Mouse (Mus musculus): Measurements from ENCODE around the gene Pbrm1. TPM values are rescaled to one million over a fixed set of nuclear protein-coding genes. Genes with fewer than 3 reads are reported as not detected.

The Pbrm1 gene
- total and polyA plus RNA-seq, 3 experiments: 28.7 to 62.0 (median 32.4) TPM

- TF ChIP-seq ZKSCAN1 (IDR thresholded peaks at IDR 0.05; ENCODE audit: low read depth, low read length) (no peak), MYC (IDR thresholded peaks at IDR 0.05; ENCODE audit: low read depth, low read length) (0 out of 2 replicates have a peak, but pooled peaks have one; percentile 13), ETS1 (IDR thresholded peaks at IDR 0.05; ENCODE audit: low read depth, low read length) (peak; percentile 94), RAD21 (IDR thresholded peaks at IDR 0.05; ENCODE audit: low read depth, low read length) (no peak), POLR2A (IDR thresholded peaks at IDR 0.05; ENCODE audit: control insufficient read depth in 1 of 2, insufficient read depth in 1 of 2, low read depth in 1 of 2, low read length in 2 of 2, poor library complexity in 1 of 2) (no peak; a peak in 1 of 4 replicates), JUND (IDR thresholded peaks at IDR 0.05; ENCODE audit: low read depth, low read length) (no peak), CTCF (IDR thresholded peaks at IDR 0.05 in 2 of 3, conservative IDR thresholded peaks at IDR 0.05 in 1 of 3; ENCODE audit: control insufficient read depth in 1 of 3, insufficient read depth in 1 of 3, low read depth in 2 of 3, low read length in 3 of 3, poor library complexity in 1 of 3, severe bottlenecking in 1 of 3) (no peak), HCFC1 (IDR thresholded peaks at IDR 0.05; ENCODE audit: low read depth, low read length) (0 out of 2 replicates have a peak, but pooled peaks have one; percentile 17), USF2 (IDR thresholded peaks at IDR 0.05; ENCODE audit: borderline replicate concordance in 1 of 2, insufficient read depth in 1 of 2, low read depth in 1 of 2, low read length in 2 of 2) (no peak), TAL1 (IDR thresholded peaks at IDR 0.05; ENCODE audit: low read length) (peak; percentile 82), ZNF384 (IDR thresholded peaks at IDR 0.05; ENCODE audit: low read depth, low read length) (no peak), MEF2A (IDR thresholded peaks at IDR 0.05; ENCODE audit: extremely low read depth, insufficient replicate concordance, low read depth, low read length, poor library complexity, severe bottlenecking) (no peak), MYB (IDR thresholded peaks at IDR 0.05; ENCODE audit: low read depth, low read length) (no peak), KAT2A (conservative IDR thresholded peaks at IDR 0.05; ENCODE audit: low read depth, low read length) (no peak), MAZ (IDR thresholded peaks at IDR 0.05; ENCODE audit: low read depth, low read length) (no peak), POLR2AphosphoS2 (IDR thresholded peaks at IDR 0.05; ENCODE audit: low read length) (no peak), NELFE (IDR thresholded peaks at IDR 0.05; ENCODE audit: low read depth, low read length) (no peak)
These were observed 113.1 kb downstream of the Pbrm1 start (continued) for GRCm38 (mm10) chr14:31132031-31132430.

DNA sequence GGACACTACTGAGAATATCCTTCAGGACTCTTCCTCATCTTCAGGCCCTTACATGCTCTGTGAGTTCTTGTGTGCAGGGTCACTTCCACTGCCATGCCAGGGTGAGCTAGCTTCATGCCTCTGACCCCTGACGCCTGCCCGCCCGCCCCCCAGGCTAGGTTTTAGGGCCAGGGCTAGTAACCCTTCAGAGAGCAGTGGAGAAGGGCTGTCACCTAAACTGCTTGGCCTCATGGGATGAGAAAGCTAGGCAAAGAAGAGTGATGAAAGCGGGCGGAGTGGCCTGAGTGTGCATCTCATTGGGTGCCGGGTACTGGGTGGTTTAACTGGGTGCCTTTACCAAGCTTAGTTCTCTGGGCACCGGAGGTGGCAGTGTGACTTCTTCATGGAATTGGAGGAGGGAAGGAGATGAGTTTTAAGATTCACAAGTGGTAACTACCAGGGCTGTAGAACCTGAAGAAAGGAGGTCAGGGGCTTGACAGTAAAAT is 113.6 kb downstream of the Pbrm1 start:
- Histone ChIP-seq H3K4me1 (ENCODE audit: control insufficient read depth in 1 of 2, insufficient read depth in 2 of 2, low read length in 2 of 2) (peaks cover 3 to 21% of the 10 kb centered on the region in 2 experiments; a peak in 3 of 4 replicates), H3K27ac (ENCODE audit: control insufficient read depth, low read depth, low read length) (no peak overlapping the region), H3K36me3 (ENCODE audit: control insufficient read depth in 1 of 2, insufficient read depth in 2 of 2, low read length in 2 of 2) (peaks cover 0 to 5% of the 10 kb centered on the region in 2 experiments; a peak in 3 of 4 replicates), H3K9ac (ENCODE audit: control insufficient read depth, low read depth, low read length, poor library complexity, severe bottlenecking) (no peak overlapping the region; the same call in 1 of the 2 replicates), H3K4me3 (ENCODE audit: control insufficient read depth in 1 of 2, insufficient read depth in 1 of 2, low read depth in 2 of 2, low read length in 2 of 2) (peak overlapping the region in 1 of 2 experiments; percentile 69; a peak in 2 of 4 replicates), H3K27me3 (ENCODE audit: control insufficient read depth in 1 of 2, insufficient read depth in 2 of 2, low read length in 2 of 2) (no peaks in the 10 kb centered on the region), H3K79me2 (ENCODE audit: control insufficient read depth, insufficient read depth, low read length, poor library complexity) (peaks cover 19% of the 10 kb centered on the region), H3K9me3 (replicated peaks; ENCODE audit: insufficient read depth, low read length) (no peaks in the 10 kb centered on the region)
- peak; percentile 25 for DNase-seq (ENCODE audit: low read depth, low spot score)
- TF ChIP-seq MYC (IDR thresholded peaks at IDR 0.05; ENCODE audit: low read depth, low read length) (0 out of 2 replicates have a peak, but pooled peaks have one; percentile 8), ZNF384 (IDR thresholded peaks at IDR 0.05; ENCODE audit: low read depth, low read length) (no peak)

Data from MEL (cell line).